Mouse (Mus musculus): ENCODE data around the gene Ppa2. TPM values are rescaled to one million over a fixed set of nuclear protein-coding genes. Genes with fewer than 3 reads are reported as not detected.

Ppa2 gene
- polyA plus RNA-seq, 1 experiment from 2014 or later: 84.6 TPM

- H3K4me1 ChIP-seq: peaks cover 14% of the 10 kb centered on the region
- peak overlapping the region; percentile 48; the same call in 1 of the 2 replicates for H3K27ac ChIP-seq (replicated peaks)
- no peaks in the 10 kb centered on the region for H3K9me3 ChIP-seq
- H3K27me3 ChIP-seq (replicated peaks; ENCODE audit: low read depth, poor library complexity, severe bottlenecking): no peaks in the 10 kb centered on the region
- DNase-seq (ENCODE audit: low spot score): no peak
- WGBS: 84% methylated on average over 15 of the region's 15 CpGs
- no peak overlapping the region for H3K4me3 ChIP-seq
- peaks cover 37% of the 10 kb centered on the region for H3K36me3 ChIP-seq (replicated peaks)
Observed at GRCm38 (mm10) chr3:133333267-133334170, 23.6 kb downstream of the Ppa2 start.

- no peak for DNase-seq (ENCODE audit: low spot score)
- peaks cover 35% of the 10 kb centered on the region for H3K36me3 ChIP-seq (replicated peaks)
- no peaks in the 10 kb centered on the region for H3K9me3 ChIP-seq
- no peak overlapping the region for H3K4me3 ChIP-seq
- WGBS: 92% methylated on average over 5 of the region's 5 CpGs
- H3K4me1 ChIP-seq: peaks cover 24% of the 10 kb centered on the region
- H3K27me3 ChIP-seq (replicated peaks; ENCODE audit: low read depth, poor library complexity, severe bottlenecking): no peaks in the 10 kb centered on the region
- no peak overlapping the region for H3K27ac ChIP-seq (replicated peaks)
Observed at GRCm38 (mm10) chr3:133334691-133335090, 24.8 kb downstream of the Ppa2 start.

DNA sequence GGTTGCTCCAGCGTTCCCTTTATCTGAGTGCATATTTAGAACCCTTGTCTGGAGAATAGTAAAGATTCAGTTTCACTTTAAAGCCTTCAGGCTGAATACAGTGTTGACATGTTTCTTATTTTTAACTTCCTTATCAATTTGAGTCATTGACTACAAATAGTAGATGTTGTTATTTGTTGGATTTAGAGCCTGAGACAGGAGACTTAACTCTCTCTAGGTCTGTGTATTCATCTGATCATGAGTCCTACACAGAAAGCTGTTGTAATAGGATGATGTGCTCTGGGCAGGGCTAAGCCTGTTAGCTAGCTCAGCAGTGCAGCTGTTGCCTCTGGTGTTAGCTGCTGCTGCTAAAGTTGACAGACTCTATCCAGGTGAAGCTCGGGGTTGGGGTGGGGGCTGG, 25.3 kb downstream of the Ppa2 start:
- no peak overlapping the region for H3K27ac ChIP-seq (replicated peaks)
- H3K4me1 ChIP-seq: peaks cover 24% of the 10 kb centered on the region
- H3K27me3 ChIP-seq (replicated peaks; ENCODE audit: low read depth, poor library complexity, severe bottlenecking): no peaks in the 10 kb centered on the region
- H3K36me3 ChIP-seq (replicated peaks): peaks cover 39% of the 10 kb centered on the region
- H3K9me3 ChIP-seq: no peaks in the 10 kb centered on the region
- WGBS: 80% methylated on average over 2 of the region's 2 CpGs
- DNase-seq (ENCODE audit: low spot score): no peak
- no peak overlapping the region for H3K4me3 ChIP-seq

DNA sequence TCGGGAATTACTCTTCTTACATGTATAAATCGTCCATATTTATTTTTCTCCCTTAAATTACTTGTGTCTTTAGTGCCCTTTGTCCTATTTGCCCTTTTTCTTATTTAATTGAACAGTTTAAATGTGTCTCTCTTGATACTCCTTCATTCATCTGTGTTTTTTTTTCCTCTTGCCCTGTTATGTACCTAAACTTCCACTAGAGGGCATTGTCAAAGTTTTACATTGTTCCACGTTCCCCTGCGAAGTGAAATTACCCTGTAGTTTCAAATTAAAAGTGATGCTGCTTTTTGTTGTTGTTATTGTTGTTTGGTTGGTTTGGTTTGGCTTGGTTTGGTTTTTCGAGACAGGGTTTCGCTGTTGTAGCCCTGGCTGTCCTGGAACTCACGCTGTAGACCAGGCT, 26.5 kb downstream of the Ppa2 start:
- H3K27me3 ChIP-seq (replicated peaks; ENCODE audit: low read depth, poor library complexity, severe bottlenecking): no peaks in the 10 kb centered on the region
- H3K9me3 ChIP-seq: no peaks in the 10 kb centered on the region
- H3K4me3 ChIP-seq: no peak overlapping the region
- H3K4me1 ChIP-seq: peaks cover 21% of the 10 kb centered on the region
- no peak for DNase-seq (ENCODE audit: low spot score)
- H3K36me3 ChIP-seq (replicated peaks): peaks cover 41% of the 10 kb centered on the region
- H3K27ac ChIP-seq (replicated peaks): no peak overlapping the region
- WGBS: 78% methylated on average over 7 of the region's 7 CpGs

- Histone ChIP-seq H3K36me3 (replicated peaks) (peaks cover 42% of the 10 kb centered on the region), H3K27ac (replicated peaks) (no peak overlapping the region), H3K27me3 (replicated peaks; ENCODE audit: low read depth, poor library complexity, severe bottlenecking) (no peaks in the 10 kb centered on the region), H3K9me3 (no peaks in the 10 kb centered on the region), H3K4me1 (peaks cover 10% of the 10 kb centered on the region), H3K4me3 (no peak overlapping the region)
- DNase-seq (ENCODE audit: low spot score): no peak
- WGBS: 66% methylated on average over 9 of the region's 9 CpGs
Observed at GRCm38 (mm10) chr3:133338851-133339356, 29.0 kb downstream of the Ppa2 start.

- Histone ChIP-seq H3K4me3 (no peak overlapping the region), H3K27ac (replicated peaks) (no peak overlapping the region), H3K9me3 (no peaks in the 10 kb centered on the region), H3K27me3 (replicated peaks; ENCODE audit: low read depth, poor library complexity, severe bottlenecking) (no peaks in the 10 kb centered on the region), H3K4me1 (peaks cover 10% of the 10 kb centered on the region), H3K36me3 (replicated peaks) (peaks cover 43% of the 10 kb centered on the region)
- peak; percentile 21 for DNase-seq (ENCODE audit: low spot score)
- WGBS: 80% methylated on average over 11 of the region's 11 CpGs
Observed at GRCm38 (mm10) chr3:133339411-133339823, 29.5 kb downstream of the Ppa2 start.

GRCm38 (mm10) chr3:133341106-133341505, 31.2 kb downstream of the Ppa2 start:
- no peak for DNase-seq (ENCODE audit: low spot score)
- Histone ChIP-seq H3K36me3 (replicated peaks) (peaks cover 45% of the 10 kb centered on the region), H3K9me3 (no peaks in the 10 kb centered on the region), H3K27me3 (replicated peaks; ENCODE audit: low read depth, poor library complexity, severe bottlenecking) (no peaks in the 10 kb centered on the region), H3K4me3 (no peak overlapping the region), H3K27ac (replicated peaks) (no peak overlapping the region), H3K4me1 (peaks cover 10% of the 10 kb centered on the region)
- 89% methylated on average over 11 of the region's 11 CpGs for WGBS

- DNase-seq (ENCODE audit: low spot score): no peak
- H3K4me1 ChIP-seq: no peaks in the 10 kb centered on the region
- no peaks in the 10 kb centered on the region for H3K9me3 ChIP-seq
- H3K27me3 ChIP-seq (replicated peaks; ENCODE audit: low read depth, poor library complexity, severe bottlenecking): no peaks in the 10 kb centered on the region
- WGBS: 89% methylated on average over 7 of the region's 7 CpGs
- peaks cover 32% of the 10 kb centered on the region for H3K36me3 ChIP-seq (replicated peaks)
- no peak overlapping the region for H3K27ac ChIP-seq (replicated peaks)
- H3K4me3 ChIP-seq: no peak overlapping the region
Observed at GRCm38 (mm10) chr3:133347535-133347934, 37.6 kb downstream of the Ppa2 start.

- no peaks in the 10 kb centered on the region for H3K27me3 ChIP-seq (replicated peaks; ENCODE audit: low read depth, poor library complexity, severe bottlenecking)
- WGBS: 93% methylated on average over 2 of the region's 2 CpGs
- no peaks in the 10 kb centered on the region for H3K4me1 ChIP-seq
- no peak overlapping the region for H3K4me3 ChIP-seq
- no peak for DNase-seq (ENCODE audit: low spot score)
- H3K27ac ChIP-seq (replicated peaks): no peak overlapping the region
- no peaks in the 10 kb centered on the region for H3K9me3 ChIP-seq
- H3K36me3 ChIP-seq (replicated peaks): peaks cover 28% of the 10 kb centered on the region
Observed at GRCm38 (mm10) chr3:133348847-133349246, 38.9 kb downstream of the Ppa2 start.

DNA sequence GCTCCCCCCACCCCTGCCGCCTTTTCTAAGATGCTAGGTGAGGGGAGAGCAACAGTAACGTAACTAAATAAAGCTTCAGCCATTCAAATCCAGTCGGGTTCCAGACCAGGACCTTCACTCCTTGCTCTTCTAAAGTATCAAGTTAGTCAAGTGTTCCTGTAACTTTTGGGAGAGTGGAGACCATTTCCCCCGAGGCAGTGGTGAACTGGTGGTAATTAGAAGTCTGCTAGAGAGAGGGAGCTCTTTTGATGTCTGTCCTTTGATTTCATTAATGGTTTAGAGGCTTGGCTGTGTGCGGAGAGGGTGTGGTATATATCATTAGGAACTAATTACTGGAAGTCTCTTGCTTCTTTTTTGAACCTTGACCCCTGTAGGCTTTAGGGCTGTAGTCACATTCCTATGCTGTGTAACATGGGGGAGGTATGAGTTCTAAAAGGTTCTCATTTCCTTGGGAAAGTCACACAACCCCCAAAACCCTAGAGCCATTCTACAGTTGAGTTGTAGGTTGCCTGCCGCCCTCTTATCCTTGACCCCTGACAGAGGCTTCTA, 47.6 kb downstream of the Ppa2 start:
- Histone ChIP-seq H3K27ac (replicated peaks) (no peak overlapping the region), H3K4me1 (peaks cover 9% of the 10 kb centered on the region)
- WGBS: 49% methylated on average over 6 of the region's 6 CpGs

GRCm38 (mm10) chr3:133357977-133358376, 48.1 kb downstream of the Ppa2 start:
- DNase-seq (ENCODE audit: low spot score): no peak
- no peaks in the 10 kb centered on the region for H3K27me3 ChIP-seq (replicated peaks; ENCODE audit: low read depth, poor library complexity, severe bottlenecking)
- H3K9me3 ChIP-seq: no peaks in the 10 kb centered on the region
- 0 out of 2 replicates have a peak, but pooled peaks cover 2% of the 10 kb centered on the region for H3K36me3 ChIP-seq (replicated peaks)
- peaks cover 9% of the 10 kb centered on the region for H3K4me1 ChIP-seq
- H3K27ac ChIP-seq (replicated peaks): no peak overlapping the region
- no peak overlapping the region for H3K4me3 ChIP-seq

More for the DNA sequence above, 47.6 kb downstream of the Ppa2 start:
- H3K36me3 ChIP-seq (replicated peaks): 0 out of 2 replicates have a peak, but pooled peaks cover 2% of the 10 kb centered on the region
- H3K9me3 ChIP-seq: no peaks in the 10 kb centered on the region
- H3K27me3 ChIP-seq (replicated peaks; ENCODE audit: low read depth, poor library complexity, severe bottlenecking): no peaks in the 10 kb centered on the region
- no peak for DNase-seq (ENCODE audit: low spot score)
- no peak overlapping the region for H3K4me3 ChIP-seq

DNA sequence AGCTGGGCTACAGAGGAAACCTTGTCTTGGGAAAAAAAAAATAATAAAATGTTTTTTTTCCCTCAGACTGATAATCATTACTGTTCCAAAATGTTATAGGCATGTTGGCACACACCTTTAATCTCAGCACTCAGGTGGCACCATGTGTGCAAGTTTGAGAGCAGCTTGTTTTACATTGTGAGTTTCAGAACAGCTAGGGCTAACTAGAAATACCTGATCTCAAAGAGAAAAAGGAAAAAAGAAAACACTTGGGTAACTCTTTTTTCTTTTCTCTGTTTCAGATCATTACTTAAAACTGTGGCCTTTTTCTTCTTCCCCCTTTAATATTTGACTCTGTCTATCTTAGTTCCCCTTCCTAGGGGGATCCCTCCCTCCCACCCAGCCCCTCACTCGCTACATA, 51.5 kb downstream of the Ppa2 start:
- peaks cover 9% of the 10 kb centered on the region for H3K36me3 ChIP-seq (replicated peaks)
- H3K9me3 ChIP-seq: no peaks in the 10 kb centered on the region
- H3K27me3 ChIP-seq (replicated peaks; ENCODE audit: low read depth, poor library complexity, severe bottlenecking): no peaks in the 10 kb centered on the region
- H3K4me3 ChIP-seq: no peak overlapping the region
- H3K4me1 ChIP-seq: peaks cover 17% of the 10 kb centered on the region
- no peak for DNase-seq (ENCODE audit: low spot score)
- WGBS: 89% methylated on average over 1 of the region's 1 CpGs
- no peak overlapping the region for H3K27ac ChIP-seq (replicated peaks)

DNA sequence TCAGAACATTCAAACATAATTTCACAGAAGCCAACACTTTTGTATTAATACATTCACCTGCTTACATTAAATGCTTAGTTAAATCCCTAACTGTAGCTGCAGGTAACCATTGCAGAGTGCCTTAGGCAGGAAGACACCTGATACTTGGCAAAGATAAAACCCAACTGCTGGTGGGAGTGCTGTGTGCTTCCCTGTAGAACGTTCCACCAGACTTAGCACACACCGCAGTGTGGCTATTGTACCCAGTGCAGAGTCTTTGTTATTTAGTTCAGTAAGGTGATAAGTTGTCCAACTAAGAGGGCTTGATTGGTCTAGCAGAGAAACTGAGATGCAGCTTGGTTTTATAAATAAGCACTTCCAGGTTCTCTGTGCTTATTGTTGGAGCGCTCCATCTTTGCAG, 54.2 kb downstream of the Ppa2 start:
- DNase-seq (ENCODE audit: low spot score): no peak

More for the DNA sequence above, 54.2 kb downstream of the Ppa2 start:
- H3K4me1 ChIP-seq: peaks cover 8% of the 10 kb centered on the region; the same call in 1 of the 2 replicates
- peaks cover 9% of the 10 kb centered on the region for H3K36me3 ChIP-seq (replicated peaks)
- WGBS: 85% methylated on average over 3 of the region's 3 CpGs
- no peaks in the 10 kb centered on the region for H3K27me3 ChIP-seq (replicated peaks; ENCODE audit: low read depth, poor library complexity, severe bottlenecking)
- no peak overlapping the region for H3K4me3 ChIP-seq
- no peak overlapping the region for H3K27ac ChIP-seq (replicated peaks)
- no peaks in the 10 kb centered on the region for H3K9me3 ChIP-seq

All from embryonic facial prominence, embryonic 10.5 days (tissue).